In the genomic region with DNA sequence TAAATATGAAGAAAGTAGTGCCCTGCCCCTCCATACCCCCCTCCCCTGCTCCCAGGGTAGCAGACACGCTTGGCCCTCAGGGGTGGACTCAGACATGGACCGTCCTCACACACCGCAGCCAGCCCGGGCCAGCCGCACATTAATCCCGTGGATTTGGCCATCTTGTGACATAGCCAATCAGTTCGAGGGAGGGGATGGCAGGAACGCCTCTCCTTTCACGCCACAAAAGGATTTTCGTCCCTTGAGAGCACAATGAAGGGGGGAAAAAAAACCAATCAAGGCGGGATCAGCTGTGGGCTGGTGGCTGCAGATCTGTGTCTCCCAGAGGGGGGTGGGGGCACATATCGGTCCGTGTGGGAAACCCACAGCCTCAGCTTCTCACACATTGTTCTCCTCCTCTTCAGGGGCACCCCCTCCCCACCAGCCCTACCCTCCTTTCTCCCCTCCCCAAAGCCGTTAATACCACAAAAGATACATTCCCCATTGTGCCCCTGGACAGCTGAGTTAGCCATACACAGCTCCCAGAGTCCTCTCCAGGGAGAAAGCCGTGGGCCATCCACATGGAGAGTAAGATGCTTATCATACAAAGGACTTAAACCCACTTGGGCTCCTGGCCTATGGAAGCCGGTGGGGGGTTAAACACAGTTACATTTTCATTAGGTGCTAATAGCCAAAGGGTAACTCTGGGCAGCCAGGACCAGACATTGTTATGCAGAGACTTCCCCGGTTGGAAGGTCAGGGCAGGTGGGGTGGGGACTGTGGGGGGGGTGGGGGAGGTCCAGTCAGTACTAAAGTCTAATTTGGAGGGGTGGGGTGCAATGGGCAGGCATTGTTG, we compare ENCODE assay signal across 9 mouse cellular contexts.
DNase-seq lines count a peak whose midpoint lies in the region; ATAC-seq and TF ChIP-seq lines count a peak whose summit lies in the region.
"Had no signal": no experiment of that assay in that cellular context is flagged by ENCODE, and none has a peak within 500 bp of the region (broad histone marks: within the 10 kb centered on the region; RNA-seq: fewer than 3 reads in every experiment).

No protein-coding gene starts in this region.

- WGBS in hindbrain, embryonic 12.5 days, result 1% methylated on average over 17 of the region's 17 CpGs
- WGBS in neural tube, embryonic 12.5 days, result 2% methylated on average over 17 of the region's 17 CpGs

- DNase-seq in layer of hippocampus, adult 2 months (ENCODE audit: low spot score in 2 of 2), result no peak
- DNase-seq in layer of hippocampus, postnatal 36 days, result no peak
- DNase-seq in embryo, embryonic 11.5 days (ENCODE audit: low read depth, low spot score), result peak; percentile 50
- no peak for DNase-seq in spleen, adult 12 weeks (ENCODE audit: low spot score)
- DNase-seq: gastrocnemius, adult 2 months had no signal

- peaks cover 48% of the 10 kb centered on the region for H3K4me1 ChIP-seq in hindbrain, embryonic 12.5 days
- peaks cover 51% of the 10 kb centered on the region for H3K4me1 ChIP-seq in neural tube, embryonic 12.5 days

- no peaks in the 10 kb centered on the region for H3K36me3 ChIP-seq in hindbrain, embryonic 12.5 days
- H3K36me3 ChIP-seq in neural tube, embryonic 12.5 days, result no peaks in the 10 kb centered on the region

- ATAC-seq in hindbrain, embryonic 12.5 days (ENCODE audit: low FRiP score), result peak; percentile 97
- peak; percentile 95 for ATAC-seq in neural tube, embryonic 12.5 days (ENCODE audit: low FRiP score, low read depth)
- ATAC-seq in activated CD4-positive, CD25-positive, alpha-beta regulatory T cell, adult 4 months, result no peak
- no peak for ATAC-seq in megakaryocyte-erythroid progenitor cell, adult 5-6 weeks (replicated peaks; ENCODE audit: low FRiP score, low TSS enrichment, poor library complexity, severe bottlenecking)

- peak overlapping the region; percentile 33 for H3K4me3 ChIP-seq in layer of hippocampus, adult 2 months
- H3K4me3 ChIP-seq in hindbrain, embryonic 12.5 days, result 0 out of 2 replicates have a peak overlapping the region, but pooled peaks have one; percentile 8
- H3K4me3 ChIP-seq in neural tube, embryonic 12.5 days, result no peak overlapping the region
- H3K4me3 ChIP-seq: gastrocnemius, adult 2 months had no signal

- peak overlapping the region; percentile 43; the same call in 1 of the 2 replicates for H3K9ac ChIP-seq in hindbrain, embryonic 12.5 days
- no peak overlapping the region for H3K9ac ChIP-seq in neural tube, embryonic 12.5 days

- H3K9me3 ChIP-seq in hindbrain, embryonic 12.5 days (replicated peaks), result no peaks in the 10 kb centered on the region
- H3K9me3 ChIP-seq in neural tube, embryonic 12.5 days, result no peaks in the 10 kb centered on the region

- no peak overlapping the region for H3K27ac ChIP-seq in layer of hippocampus, adult 2 months
- H3K27ac ChIP-seq in hindbrain, embryonic 12.5 days, result peak overlapping the region; percentile 89
- H3K27ac ChIP-seq in neural tube, embryonic 12.5 days, result peak overlapping the region; percentile 63
- H3K27ac ChIP-seq: gastrocnemius, adult 2 months had no signal

- H3K27me3 ChIP-seq in hindbrain, embryonic 12.5 days, result peaks cover 7% of the 10 kb centered on the region; the same call in 1 of the 2 replicates
- no peaks in the 10 kb centered on the region for H3K27me3 ChIP-seq in neural tube, embryonic 12.5 days (replicated peaks)

- no peak for TF ChIP-seq CTCF in layer of hippocampus, adult 2 months (conservative IDR thresholded peaks at IDR 0.05)

- H3K4me2 ChIP-seq in hindbrain, embryonic 12.5 days (replicated peaks), result peak overlapping the region; percentile 44
- H3K4me2 ChIP-seq in neural tube, embryonic 12.5 days (replicated peaks), result peak overlapping the region; percentile 50

Comparison
In these comparisons a context has a peak if more than half of its experiments do, and no peak if none do; other contexts are left out.
1. ATAC-seq: peak in hindbrain, embryonic 12.5 days (single experiment) and neural tube, embryonic 12.5 days (single experiment); none in activated CD4-positive, CD25-positive, alpha-beta regulatory T cell, adult 4 months (single experiment) and megakaryocyte-erythroid progenitor cell, adult 5-6 weeks (single experiment).